Mouse (Mus musculus) heart, adult 2 months (tissue): ENCODE measurements at regions not wholly inside any gene's neighbourhood (a gene's known extent, or its start where the extent isn't known, plus 50 kb on each side); places are given as distances from the start of the nearest gene placed in this dataset.

ENCODE experiments used
- DNase-seq, 2 experiments: peaks; one replicate each; pipeline ENCODE4 v3.0.0; 2021
- H3K27ac ChIP-seq: fragments of 200-600 bp; 2 replicates; pipeline ENCODE4 v1.8.1; 2022
- H3K27me3 ChIP-seq: fragments of 200-500 bp; 2 replicates; pipeline ENCODE4 v1.6.1; 2012; ENCODE audit warnings: mild to moderate bottlenecking, low read length, inconsistent platforms, mixed read lengths; ENCODE audit not compliant: control insufficient read depth, insufficient read depth
- H3K36me3 ChIP-seq: fragments of 200-500 bp; 2 replicates; pipeline ENCODE4 v1.6.1; 2012; ENCODE audit warnings: low read length, inconsistent platforms; ENCODE audit not compliant: control insufficient read depth, insufficient read depth
- H3K4me1 ChIP-seq: fragments of 200-500 bp; 2 replicates; pipeline ENCODE4 v1.6.1; 2011; ENCODE audit warnings: low read length; ENCODE audit not compliant: control insufficient read depth, insufficient read depth
- H3K4me3 ChIP-seq: fragments of 200-600 bp; 2 replicates; pipeline ENCODE4 v1.8.1; 2022
- H3K79me2 ChIP-seq: fragments of 200-500 bp; replicated peaks from 2 replicates; pipeline ENCODE4 v1.6.1; 2012; ENCODE audit warnings: mild to moderate bottlenecking, inconsistent platforms, low read length, moderate library complexity, mixed read lengths; ENCODE audit not compliant: control insufficient read depth, insufficient read depth
- H3K9ac ChIP-seq: fragments of 200-500 bp; 2 replicates; pipeline ENCODE4 v1.6.1; 2012; ENCODE audit warnings: low read depth, mild to moderate bottlenecking, control low read depth, inconsistent platforms, low read length, mixed read lengths
- CTCF ChIP-seq: fragments of 200-600 bp; IDR thresholded peaks from 2 replicates; pipeline ENCODE4 v1.8.1; 2022; ENCODE audit warnings: antibody characterized with exemption, mild to moderate bottlenecking, moderate library complexity
- EP300 ChIP-seq: fragments of 200-500 bp; IDR thresholded peaks from 2 replicates; pipeline ENCODE4 v1.6.1; 2011; ENCODE audit warnings: low read depth, low read length, control low read depth; ENCODE audit not compliant: insufficient read depth
- POLR2A ChIP-seq: fragments of 200-500 bp; IDR thresholded peaks from 2 replicates; pipeline ENCODE4 v1.6.1; 2011; ENCODE audit warnings: mild to moderate bottlenecking, low read depth, low read length, control low read depth; ENCODE audit not compliant: insufficient read depth
- WGBS: fragments of 180-500 bp; shearing (Covaris S2); methylation state at CpG from one replicate; pipeline ENCODE4 v1.1.7; 2018; 5-methylcytosine and 5-hydroxymethylcytosine counted together
- intact Hi-C: fragments of 180-260 bp; cut with DNase I; formaldehyde crosslinking; loops from one replicate; pipeline ENCODE4 v1.15.1; 2025

- no peak overlapping the region for H3K4me3 ChIP-seq
- DNase-seq: no peak
- no peak for TF ChIP-seq CTCF
- TF ChIP-seq POLR2A: no peak
- no peak for TF ChIP-seq EP300
- H3K27ac ChIP-seq: no peak overlapping the region
- H3K27me3 ChIP-seq: no peaks in the 10 kb centered on the region
- H3K36me3 ChIP-seq: no peaks in the 10 kb centered on the region
- H3K9ac ChIP-seq: no peak overlapping the region
- no peaks in the 10 kb centered on the region for H3K4me1 ChIP-seq
- no peaks in the 10 kb centered on the region for H3K79me2 ChIP-seq
- intact Hi-C loops: no loop called here
- WGBS: 74% methylated on average over 5 of the region's 5 CpGs
Measured at GRCm38 (mm10) chr14:15746629-15747238, 307.9 kb upstream of the Lrrc3b start.

- DNase-seq: peak in 1 of 2 experiments; percentile 7
Measured at GRCm38 (mm10) chr14:15769846-15770448, 331.2 kb upstream of the Lrrc3b start.

GRCm38 (mm10) chr14:15784727-15785126 lies 345.9 kb upstream of the Lrrc3b start:
- Histone ChIP-seq H3K36me3 (no peaks in the 10 kb centered on the region), H3K9ac (no peak overlapping the region), H3K4me3 (no peak overlapping the region), H3K27ac (no peak overlapping the region; the same call in 1 of the 2 replicates), H3K27me3 (no peaks in the 10 kb centered on the region), H3K79me2 (no peaks in the 10 kb centered on the region), H3K4me1 (no peaks in the 10 kb centered on the region; the same call in 1 of the 2 replicates)
- TF ChIP-seq EP300: no peak
- no peak for TF ChIP-seq POLR2A
- TF ChIP-seq CTCF: no peak
- no peak for DNase-seq
- intact Hi-C loops: loop anchor here (5.0 to 10.0 kb wide), 2 partner anchors 132 to 260 kb away; no protein-coding TSS in a partner anchor
- 82% methylated on average over 3 of the region's 3 CpGs for WGBS

More at GRCm38 (mm10) chr14:15769846-15770448, 331.2 kb upstream of the Lrrc3b start:
- Histone ChIP-seq H3K27me3 (no peaks in the 10 kb centered on the region), H3K27ac (no peak overlapping the region), H3K9ac (no peak overlapping the region), H3K36me3 (no peaks in the 10 kb centered on the region), H3K79me2 (no peaks in the 10 kb centered on the region), H3K4me1 (no peaks in the 10 kb centered on the region; the same call in 1 of the 2 replicates), H3K4me3 (no peak overlapping the region)
- 27% methylated on average over 6 of the region's 6 CpGs for WGBS
- TF ChIP-seq CTCF: no peak
- no peak for TF ChIP-seq POLR2A
- no peak for TF ChIP-seq EP300
- intact Hi-C loops: no loop called here

GRCm38 (mm10) chr14:15785230-15785629 lies 346.4 kb upstream of the Lrrc3b start:
- DNase-seq: peak in 1 of 2 experiments; percentile 25
- TF ChIP-seq POLR2A (no peak), CTCF (no peak), EP300 (no peak)
- 30% methylated on average over 1 of the region's 1 CpGs for WGBS
- H3K9ac ChIP-seq: no peak overlapping the region
- no peak overlapping the region; the same call in 1 of the 2 replicates for H3K27ac ChIP-seq
- H3K4me3 ChIP-seq: no peak overlapping the region
- H3K4me1 ChIP-seq: no peaks in the 10 kb centered on the region; the same call in 1 of the 2 replicates
- H3K27me3 ChIP-seq: no peaks in the 10 kb centered on the region
- H3K79me2 ChIP-seq: no peaks in the 10 kb centered on the region
- H3K36me3 ChIP-seq: no peaks in the 10 kb centered on the region
- intact Hi-C loops: loop anchor here (10.0 kb wide), 1 partner anchor 260 kb away; no protein-coding TSS in a partner anchor

- Histone ChIP-seq H3K9ac (no peak overlapping the region), H3K4me1 (no peaks in the 10 kb centered on the region; the same call in 1 of the 2 replicates), H3K79me2 (no peaks in the 10 kb centered on the region), H3K27me3 (no peaks in the 10 kb centered on the region), H3K36me3 (no peaks in the 10 kb centered on the region), H3K27ac (no peak overlapping the region), H3K4me3 (no peak overlapping the region)
- no peak for TF ChIP-seq CTCF
- TF ChIP-seq EP300: no peak
- TF ChIP-seq POLR2A: no peak
- 62% methylated on average over 3 of the region's 3 CpGs for WGBS
- DNase-seq: no peak
- intact Hi-C loops: loop anchor here (10.0 kb wide), 1 partner anchor 361 kb away; the partner anchor contains the start of gene Lrrc3b
Measured at GRCm38 (mm10) chr14:15795698-15796097, 356.9 kb upstream of the Lrrc3b start.

- TF ChIP-seq CTCF: no peak
- no peak for TF ChIP-seq EP300
- no peak for TF ChIP-seq POLR2A
- intact Hi-C loops: loop anchor here (10.0 kb wide), 1 partner anchor 362 kb away; the partner anchor contains the start of gene Lrrc3b
- no peak for DNase-seq
- Histone ChIP-seq H3K4me3 (no peak overlapping the region), H3K4me1 (no peaks in the 10 kb centered on the region; the same call in 1 of the 2 replicates), H3K79me2 (no peaks in the 10 kb centered on the region), H3K27me3 (no peaks in the 10 kb centered on the region), H3K9ac (no peak overlapping the region), H3K27ac (no peak overlapping the region), H3K36me3 (no peaks in the 10 kb centered on the region)
- 64% methylated on average over 2 of the region's 2 CpGs for WGBS
Measured at GRCm38 (mm10) chr14:15797019-15797418, 358.2 kb upstream of the Lrrc3b start.
